Mouse (Mus musculus) MN1 (cell line): Measurements from ENCODE around the gene Stim1.

Experiments
- DNase-seq: peaks from one replicate; pipeline ENCODE4 v3.0.0-alpha.2; 2016; ENCODE audit warnings: low spot score

Gene Stim1

DNA sequence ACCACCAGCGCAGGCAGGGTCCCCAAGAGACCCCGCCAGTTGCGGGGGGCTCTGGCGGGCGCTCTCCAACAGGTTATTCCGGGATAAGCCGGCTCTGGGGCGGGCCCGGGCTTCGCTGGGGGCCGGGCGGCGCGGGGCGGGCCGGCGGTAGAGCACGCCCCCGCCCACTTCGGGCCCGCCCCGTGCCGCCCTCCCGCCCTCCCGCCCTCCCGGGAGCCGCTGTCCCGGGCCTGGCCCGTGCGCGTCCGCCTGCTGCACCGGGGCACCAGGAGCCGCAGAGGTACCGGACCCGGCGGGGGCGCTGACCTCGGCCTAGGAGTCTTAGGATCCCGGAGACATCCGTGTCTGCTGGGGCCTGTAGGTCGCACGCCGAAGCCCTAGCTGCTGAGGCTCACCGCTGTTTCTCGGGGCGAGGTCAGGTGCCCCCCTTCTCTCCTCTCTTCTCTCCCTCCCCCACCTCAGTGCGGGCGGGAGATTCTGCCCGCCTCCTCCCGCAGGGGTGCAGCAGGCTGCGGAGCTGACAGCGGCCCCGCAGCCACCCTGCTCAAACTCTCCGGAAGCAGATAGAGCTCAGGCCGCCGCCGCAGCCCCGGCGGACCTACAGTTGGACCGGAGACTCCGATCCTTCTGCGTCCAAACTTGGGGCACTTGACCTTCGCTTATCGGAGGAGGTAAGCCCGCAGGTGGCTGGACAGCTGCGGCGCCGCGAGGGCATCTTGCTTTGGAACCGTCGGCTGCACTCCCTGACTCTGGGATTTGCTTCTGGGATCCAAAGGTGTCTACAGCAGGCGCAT, at the start of gene Stim1:
Gene Stim1 (plus strand): TSS at position 206 of the 794 bp plus-strand sequence.
- DNase-seq = peak; percentile 71

- DNase-seq = no peak
These were observed 45.7 kb upstream of the Stim1 start for GRCm38 (mm10) chr7:102221899-102222298.

DNA sequence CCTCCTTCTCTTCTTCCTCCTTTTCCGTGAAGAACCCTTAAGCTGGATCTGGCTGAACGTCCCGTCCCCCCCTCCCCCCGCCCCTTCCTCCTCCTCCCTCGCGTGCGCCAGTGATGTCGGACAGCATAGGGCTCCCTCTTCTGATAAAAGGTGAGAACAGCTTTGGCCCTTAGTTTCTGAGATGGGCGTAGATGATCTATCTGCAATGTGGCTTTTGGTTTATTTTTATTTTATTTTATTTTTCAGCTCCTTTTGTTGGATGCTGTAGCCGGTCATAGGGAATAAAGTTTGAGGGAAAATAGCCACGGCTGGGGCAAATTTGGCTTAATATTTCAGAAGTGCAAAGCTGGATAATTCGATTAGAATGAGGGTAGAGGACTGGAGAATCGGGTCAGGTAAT, 45.3 kb upstream of the Stim1 start:
- DNase-seq = peak; percentile 65

DNA sequence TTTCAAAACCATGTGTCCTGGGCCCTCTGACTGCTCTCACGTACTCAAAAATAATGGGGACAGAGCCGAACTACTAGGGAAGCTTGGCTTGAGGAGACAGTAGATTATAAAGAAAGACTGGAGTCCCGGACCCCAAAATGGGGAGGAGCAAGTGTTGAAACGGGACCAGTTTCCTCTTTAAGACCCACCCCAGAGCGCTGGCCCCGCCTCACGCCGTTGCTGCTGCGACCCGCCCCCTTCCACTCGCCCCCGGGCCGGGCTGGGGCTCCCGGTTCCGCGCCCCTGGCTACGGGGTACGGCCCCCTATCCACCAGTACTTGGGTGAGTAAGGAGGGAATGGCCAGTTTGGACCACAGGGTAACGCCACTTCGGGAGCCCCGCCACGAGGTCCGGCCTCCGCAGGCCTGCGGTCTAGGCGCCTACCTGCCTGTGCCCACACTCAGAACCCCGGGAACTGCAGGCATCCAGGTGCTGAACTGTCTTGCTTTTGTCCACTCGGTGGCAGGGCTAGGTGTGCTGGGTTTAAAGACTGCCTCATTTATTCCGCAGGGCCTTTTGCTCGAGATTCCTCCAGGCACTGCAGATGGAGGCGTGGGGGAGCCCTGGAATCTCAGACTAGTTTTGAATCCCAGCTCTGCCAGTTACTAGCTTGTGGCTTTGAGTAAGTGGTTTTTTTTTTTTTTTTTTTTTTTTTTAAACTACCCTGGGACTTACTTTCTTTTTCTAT, 44.6 kb upstream of the Stim1 start:
- DNase-seq = no peak

DNA sequence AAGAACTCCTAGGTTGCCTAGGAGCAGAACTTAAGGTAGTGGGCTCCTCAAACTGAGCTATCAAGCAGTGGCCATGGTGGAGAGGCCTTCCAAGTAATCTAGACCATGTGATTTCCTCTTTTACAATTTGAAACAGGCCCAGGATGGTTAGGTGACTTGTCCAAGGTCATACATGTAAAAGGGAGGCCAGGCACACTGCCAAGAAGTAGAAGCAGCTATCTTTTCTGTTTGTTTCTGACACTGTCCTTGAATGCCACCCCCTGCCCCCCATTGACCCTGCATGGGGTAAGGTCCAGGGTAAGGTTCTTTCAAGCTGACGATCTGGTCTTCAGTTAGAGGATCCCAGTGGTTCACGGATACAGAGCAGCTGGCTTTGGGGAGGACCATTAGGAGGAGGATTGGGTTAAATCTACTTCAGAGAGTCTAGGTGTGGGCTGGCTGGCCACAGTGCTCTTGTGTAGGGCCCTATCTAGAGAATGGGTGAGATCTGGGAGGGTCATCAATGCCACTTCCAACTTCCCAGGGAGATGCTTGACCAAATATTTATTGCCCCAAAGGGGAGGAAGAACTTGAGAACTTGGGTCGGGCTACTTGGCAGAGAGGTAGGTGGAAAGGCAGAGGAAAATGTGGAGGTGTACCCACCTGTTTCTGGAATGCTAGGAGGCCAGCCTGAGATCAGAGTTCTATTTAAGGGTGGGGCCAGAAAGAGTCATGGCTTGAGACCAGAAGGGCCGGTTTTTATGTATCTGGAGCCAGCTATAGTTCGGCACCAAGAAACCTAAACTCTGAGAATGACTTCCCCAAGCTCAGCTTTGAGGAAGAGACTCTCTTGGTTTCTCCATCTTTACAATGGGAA, 43.5 kb upstream of the Stim1 start:
- DNase-seq = no peak

DNA sequence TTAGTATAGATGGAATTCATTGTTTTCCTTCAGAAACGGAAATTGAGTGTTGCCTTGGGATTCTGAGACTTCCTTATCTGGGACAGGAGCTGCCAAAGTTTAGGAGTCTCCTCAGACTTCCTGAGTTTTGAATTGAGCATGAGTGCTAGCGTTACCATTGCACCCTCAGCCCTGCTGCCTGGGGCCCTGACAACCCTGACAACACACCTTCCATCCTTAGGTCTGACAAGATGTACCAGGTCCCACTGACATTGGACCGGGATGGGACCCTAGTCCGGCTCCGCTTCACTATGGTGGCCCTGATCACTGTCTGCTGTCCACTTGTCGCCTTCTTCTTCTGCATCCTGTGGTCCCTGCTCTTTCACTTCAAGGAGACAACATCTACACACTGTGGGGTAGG, 41.6 kb upstream of the Stim1 start:
- no peak for DNase-seq

DNA sequence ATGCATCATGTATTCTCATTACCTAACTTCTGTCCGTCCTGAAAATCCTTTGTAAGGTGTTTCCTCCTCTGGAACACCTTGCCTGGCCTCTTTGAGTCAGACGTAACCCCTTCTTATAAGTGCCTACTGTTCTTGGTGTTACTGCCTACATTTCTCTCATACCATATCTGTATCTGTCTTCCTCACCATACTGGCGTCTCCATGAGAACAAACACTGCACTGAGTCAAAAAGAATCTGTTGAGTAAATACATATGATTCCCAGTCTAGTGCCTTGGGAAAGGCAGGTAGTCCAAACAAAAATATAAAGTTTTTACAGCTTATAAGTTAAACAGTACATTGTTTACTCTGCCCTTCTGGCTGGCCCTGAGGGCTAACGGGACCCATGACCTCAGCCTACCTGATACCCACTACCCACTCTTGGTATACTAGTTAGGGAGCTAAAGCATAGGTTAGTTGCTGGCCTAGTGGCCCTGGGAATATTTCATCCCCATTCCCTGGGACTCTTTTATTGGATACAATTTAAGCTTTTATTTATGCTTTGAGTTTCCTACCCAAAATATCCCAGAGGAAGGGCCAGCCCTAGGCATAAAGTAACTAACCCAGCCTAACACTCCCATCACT, 39.4 kb upstream of the Stim1 start:
- no peak for DNase-seq

DNA sequence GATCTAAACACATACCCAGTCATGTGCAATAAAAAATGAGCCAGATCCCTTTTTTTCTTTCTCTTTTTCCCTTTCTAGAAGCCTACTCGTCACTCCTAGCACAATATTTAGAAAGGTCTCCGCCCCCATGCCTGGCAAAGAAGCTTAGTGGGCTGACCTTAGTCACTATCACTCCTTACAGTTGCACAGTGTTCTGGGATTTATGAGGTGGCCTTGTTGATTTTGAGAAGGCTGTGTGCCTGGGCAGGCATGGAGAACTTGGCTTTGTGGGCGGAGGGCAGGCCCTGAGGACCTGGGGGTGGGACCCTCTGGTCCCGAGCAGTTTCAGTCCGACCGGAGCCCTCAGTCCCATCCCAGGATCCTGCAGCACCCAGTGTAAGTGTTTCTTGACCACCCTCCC, 37.8 kb upstream of the Stim1 start:
- no peak for DNase-seq

GRCm38 (mm10) chr7:102233059-102233458, 34.5 kb upstream of the Stim1 start:
- DNase-seq = no peak

- no peak for DNase-seq
These were observed 28.8 kb upstream of the Stim1 start for GRCm38 (mm10) chr7:102238686-102239286.

DNA sequence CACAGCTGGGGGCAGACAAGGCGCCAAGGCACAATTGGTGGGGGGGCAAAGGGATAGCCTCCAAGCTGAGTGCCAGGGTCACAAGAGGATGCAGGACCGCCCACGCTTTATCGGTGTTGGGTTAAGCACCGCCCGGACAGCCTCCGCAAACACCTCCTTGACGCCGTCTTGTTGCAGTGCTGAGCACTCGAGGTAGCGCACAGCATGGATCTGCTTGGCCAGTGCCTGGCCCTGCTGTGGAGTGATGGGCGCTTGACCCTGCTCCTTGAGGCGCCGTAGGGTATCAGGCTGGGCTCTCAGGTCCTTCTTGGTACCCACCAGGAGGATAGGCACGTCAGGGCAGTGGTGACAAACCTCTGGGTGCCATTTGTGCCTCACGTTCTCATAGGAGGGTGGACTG, 28.0 kb upstream of the Stim1 start:
- no peak for DNase-seq

GRCm38 (mm10) chr7:102242371-102242770, 25.2 kb upstream of the Stim1 start:
- no peak for DNase-seq

GRCm38 (mm10) chr7:102242917-102243316, 24.7 kb upstream of the Stim1 start:
- DNase-seq = no peak

DNA sequence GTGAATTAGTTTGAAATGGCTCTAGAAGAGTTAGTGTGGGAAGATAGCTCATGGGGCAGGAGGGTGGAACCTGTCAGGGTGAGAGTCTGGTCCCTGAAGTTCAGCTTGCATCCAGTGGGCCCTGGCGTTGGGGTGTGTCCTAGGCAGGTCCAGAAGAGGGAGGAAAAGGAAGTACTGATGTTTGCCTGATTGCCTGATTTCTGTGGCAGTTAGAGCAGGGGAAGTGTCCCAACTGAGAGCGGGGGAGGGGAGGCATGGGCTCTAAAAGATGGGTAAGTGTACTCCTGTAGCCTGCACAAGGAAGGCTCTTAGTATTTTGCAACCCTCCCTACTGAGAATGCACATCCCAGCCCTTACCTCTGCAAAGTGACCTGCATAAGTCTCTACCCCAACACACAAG, 23.7 kb upstream of the Stim1 start:
- DNase-seq = no peak

DNA sequence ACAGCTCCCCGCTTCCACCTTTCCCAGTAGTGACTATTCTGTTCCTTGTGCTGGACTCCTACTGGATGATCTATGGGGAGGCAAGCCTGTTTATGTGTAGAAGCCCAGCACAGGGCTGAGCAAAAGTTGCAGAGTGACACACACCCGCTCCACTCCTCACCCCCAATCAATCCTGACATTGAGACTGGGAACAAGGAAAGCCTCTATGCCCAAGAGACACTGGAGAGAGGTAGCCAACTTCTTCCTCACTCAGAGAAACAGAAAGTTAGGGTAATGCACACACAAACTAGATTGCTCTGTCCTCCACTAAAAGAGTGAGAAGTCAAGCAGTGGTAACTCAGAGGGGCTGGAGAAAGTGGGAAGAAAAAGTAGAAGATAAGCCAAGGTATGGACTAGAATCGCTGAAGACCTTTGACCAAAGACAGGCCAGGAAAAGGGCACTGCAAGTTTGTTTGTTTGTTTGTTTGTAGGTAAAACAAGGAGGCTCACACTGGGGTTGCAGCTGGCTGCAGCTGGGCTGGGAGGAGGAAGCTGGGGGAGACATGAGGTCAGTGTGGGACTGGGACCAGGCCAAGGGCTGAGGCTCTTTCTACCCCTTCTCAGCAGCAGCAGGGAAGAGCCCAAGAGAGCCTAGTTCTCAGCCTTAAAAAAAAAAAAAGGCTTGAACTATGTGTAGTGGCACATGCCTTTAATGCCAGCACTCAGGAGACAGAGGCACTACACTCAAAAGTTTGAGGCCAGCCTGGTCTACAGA, 22.6 kb upstream of the Stim1 start:
- DNase-seq = no peak

- no peak for DNase-seq
These were observed 21.8 kb upstream of the Stim1 start for GRCm38 (mm10) chr7:102245775-102246174.

- no peak for DNase-seq
These were observed 21.3 kb upstream of the Stim1 start for GRCm38 (mm10) chr7:102246265-102246664.

- no peak for DNase-seq
These were observed 20.4 kb upstream of the Stim1 start for GRCm38 (mm10) chr7:102246956-102247797.

DNA sequence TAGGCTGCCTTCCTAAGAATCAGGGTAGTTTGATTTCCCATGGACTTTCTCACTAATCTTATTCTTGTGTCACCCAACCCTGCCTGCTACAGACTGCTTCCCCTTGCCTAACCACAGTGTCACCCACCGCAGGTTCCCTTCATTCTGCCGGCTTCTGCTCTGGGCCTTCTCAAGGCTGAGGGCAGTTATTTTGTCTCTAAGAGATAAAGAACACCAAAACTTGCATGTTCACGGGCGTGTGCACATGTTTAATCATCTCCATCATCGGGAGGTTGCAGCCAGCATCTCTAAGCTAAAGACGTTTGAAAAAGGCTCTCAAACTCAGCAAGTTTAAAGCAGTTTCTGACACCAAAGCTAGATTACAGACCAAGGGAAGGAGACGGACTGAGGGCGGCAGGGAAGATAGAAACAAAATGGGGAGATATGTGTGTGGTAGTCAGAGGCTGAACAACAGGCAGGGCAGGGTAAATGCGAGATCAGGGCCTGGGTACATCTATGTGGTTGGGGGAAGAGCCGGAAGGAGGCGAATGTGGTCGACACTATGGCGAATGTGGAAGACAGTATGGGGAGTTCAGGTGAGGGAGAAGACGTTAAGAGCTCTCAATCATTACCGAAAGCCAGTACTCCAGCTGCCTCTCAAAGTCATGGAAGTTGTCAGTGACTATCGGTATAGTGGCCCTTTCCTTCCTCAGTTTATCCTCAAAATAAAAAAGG, 18.8 kb upstream of the Stim1 start:
- DNase-seq = no peak
